Mouse (Mus musculus) embryonic facial prominence, embryonic 11.5 days (tissue): Measurements from ENCODE around the gene Cd300ld3. TPM values are rescaled to one million over a fixed set of nuclear protein-coding genes. Genes with fewer than 3 reads are reported as not detected.

Source experiments
- ATAC-seq: fragments of 200-750 bp; cut with Nextera tagmentation; replicated peaks from 2 replicates; pipeline ENCODE4 v1.8.0; 2017; ENCODE audit warnings: low read depth; ENCODE audit not compliant: insufficient number of reproducible peaks, low FRiP score, low TSS enrichment
- DNase-seq: peaks from one replicate; pipeline ENCODE4 v3.0.0-alpha.2; 2015; ENCODE audit warnings: low spot score
- H3K27ac ChIP-seq: fragments of 300-500 bp; sonication (generic); replicated peaks from 2 replicates; pipeline ENCODE4 v1.5.1; 2014; ENCODE audit warnings: mild to moderate bottlenecking, low read depth, low read length, control low read depth
- H3K27me3 ChIP-seq: fragments of 300-500 bp; sonication (generic); 2 replicates; pipeline ENCODE4 v1.6.1; 2014; ENCODE audit warnings: mild to moderate bottlenecking, low read length, moderate library complexity, mixed read lengths; ENCODE audit not compliant: control insufficient read depth, insufficient read depth
- H3K36me3 ChIP-seq: fragments of 300-500 bp; sonication (generic); replicated peaks from 2 replicates; pipeline ENCODE4 v1.6.1; 2014; ENCODE audit warnings: low read depth, mild to moderate bottlenecking, low read length, moderate library complexity, mixed read lengths; ENCODE audit not compliant: control insufficient read depth, insufficient read depth
- H3K4me1 ChIP-seq: fragments of 300-500 bp; sonication (generic); 2 replicates; pipeline ENCODE4 v1.6.1; 2014; ENCODE audit warnings: low read length, mixed read lengths; ENCODE audit not compliant: control insufficient read depth, insufficient read depth
- H3K4me2 ChIP-seq: fragments of 300-500 bp; sonication (generic); 2 replicates; pipeline ENCODE4 v1.6.1; 2014; ENCODE audit warnings: low read depth, mild to moderate bottlenecking, control low read depth, low read length, moderate library complexity
- H3K4me3 ChIP-seq: fragments of 300-500 bp; sonication (generic); 2 replicates; pipeline ENCODE4 v1.5.1; 2014; ENCODE audit warnings: low read depth, low read length, control low read depth
- H3K9ac ChIP-seq: fragments of 300-500 bp; sonication (generic); replicated peaks from 2 replicates; pipeline ENCODE4 v1.6.1; 2014; ENCODE audit warnings: mild to moderate bottlenecking, control low read depth, low read length
- H3K9me3 ChIP-seq: fragments of 300-500 bp; sonication (generic); replicated peaks from 2 replicates; pipeline ENCODE4 v1.6.1; 2016; ENCODE audit warnings: mild to moderate bottlenecking, low read length, inconsistent platforms, mixed read lengths; ENCODE audit not compliant: control insufficient read depth
- WGBS: fragments of 180-500 bp; shearing (Covaris S2); extraction: QIAGEN DNeasy Blood & Tissue Kit; methylation state at CpG from one replicate; pipeline ENCODE4 v1.1.7; 2014; 5-methylcytosine and 5-hydroxymethylcytosine counted together
- polyA plus RNA-seq: library from polyadenylated mRNA; unstranded; fragments of >200 nt; fragmentation: Nextera tagmentation; extraction: Ambion mirVana; gene quantifications from 2 replicates; pipeline ENCODE4 v1.2.1, GENCODE M21; 2014

Gene Cd300ld3
- polyA plus RNA-seq, 1 experiment from 2014 or later = not detected

- H3K4me3 ChIP-seq = no peak overlapping the region
- H3K36me3 ChIP-seq = no peaks in the 10 kb centered on the region
- DNase-seq = peak; percentile 16
- no peak overlapping the region for H3K27ac ChIP-seq
- H3K27me3 ChIP-seq = no peaks in the 10 kb centered on the region
- 12% methylated on average over 14 of the region's 14 CpGs for WGBS
- no peak for ATAC-seq
- no peak overlapping the region; the same call in 1 of the 2 replicates for H3K4me2 ChIP-seq
- H3K9ac ChIP-seq = no peak overlapping the region
- no peaks in the 10 kb centered on the region for H3K4me1 ChIP-seq
- no peaks in the 10 kb centered on the region for H3K9me3 ChIP-seq
Observed at GRCm38 (mm10) chr11:115071631-115072294, 23.6 kb upstream of the Cd300ld3 start.

GRCm38 (mm10) chr11:115071015-115071551 lies 22.9 kb upstream of the Cd300ld3 start:
- DNase-seq = no peak
- no peaks in the 10 kb centered on the region for H3K36me3 ChIP-seq
- H3K9me3 ChIP-seq = no peaks in the 10 kb centered on the region
- H3K27ac ChIP-seq = no peak overlapping the region
- H3K9ac ChIP-seq = no peak overlapping the region
- H3K4me2 ChIP-seq = no peak overlapping the region; the same call in 1 of the 2 replicates
- H3K4me3 ChIP-seq = no peak overlapping the region
- 11% methylated on average over 9 of the region's 9 CpGs for WGBS
- ATAC-seq = 0 out of 2 replicates have a peak, but pooled peaks have one; percentile 37
- no peaks in the 10 kb centered on the region for H3K27me3 ChIP-seq
- H3K4me1 ChIP-seq = no peaks in the 10 kb centered on the region

GRCm38 (mm10) chr11:115066768-115067167 lies 18.6 kb upstream of the Cd300ld3 start:
- H3K36me3 ChIP-seq = no peaks in the 10 kb centered on the region
- H3K9me3 ChIP-seq = no peaks in the 10 kb centered on the region
- no peak overlapping the region for H3K27ac ChIP-seq
- no peak overlapping the region for H3K4me2 ChIP-seq
- no peak for DNase-seq
- no peak overlapping the region for H3K4me3 ChIP-seq
- 69% methylated on average over 6 of the region's 6 CpGs for WGBS
- no peak for ATAC-seq
- H3K4me1 ChIP-seq = no peaks in the 10 kb centered on the region
- no peak overlapping the region for H3K9ac ChIP-seq
- H3K27me3 ChIP-seq = no peaks in the 10 kb centered on the region

- no peaks in the 10 kb centered on the region for H3K9me3 ChIP-seq
- no peak for ATAC-seq
- H3K4me2 ChIP-seq = no peak within 1 kb of the TSS
- no peaks in the 10 kb centered on the region for H3K27me3 ChIP-seq
- 52% methylated on average over 5 of the region's 5 CpGs for WGBS
- H3K27ac ChIP-seq = no peak within 1 kb of the TSS
- H3K4me1 ChIP-seq = no peaks in the 10 kb centered on the region
- H3K9ac ChIP-seq = no peak within 1 kb of the TSS
- H3K4me3 ChIP-seq = no peak within 1 kb of the TSS
- no peaks in the 10 kb centered on the region for H3K36me3 ChIP-seq
- DNase-seq = no peak
Observed at GRCm38 (mm10) chr11:115062077-115062476, 13.9 kb upstream of the Cd300ld3 start, which contains the start of gene Cd300e. Cd300e (minus strand) TSS chr11:115062177.

- Histone ChIP-seq H3K9ac (no peak overlapping the region), H3K27ac (no peak overlapping the region), H3K27me3 (no peaks in the 10 kb centered on the region), H3K4me2 (no peak overlapping the region), H3K4me3 (no peak overlapping the region), H3K9me3 (no peaks in the 10 kb centered on the region), H3K36me3 (no peaks in the 10 kb centered on the region), H3K4me1 (no peaks in the 10 kb centered on the region)
- no peak for DNase-seq
- no peak for ATAC-seq
- WGBS = 82% methylated on average over 2 of the region's 2 CpGs
Observed at GRCm38 (mm10) chr11:115059797-115060196, 11.6 kb upstream of the Cd300ld3 start.

- Histone ChIP-seq H3K9ac (no peak overlapping the region), H3K36me3 (no peaks in the 10 kb centered on the region), H3K9me3 (no peaks in the 10 kb centered on the region), H3K27me3 (no peaks in the 10 kb centered on the region), H3K4me2 (no peak overlapping the region), H3K4me3 (no peak overlapping the region), H3K4me1 (no peaks in the 10 kb centered on the region), H3K27ac (no peak overlapping the region)
- ATAC-seq = no peak
- DNase-seq = no peak
- 76% methylated on average over 4 of the region's 4 CpGs for WGBS
Observed at GRCm38 (mm10) chr11:115058701-115059100, 10.5 kb upstream of the Cd300ld3 start.

GRCm38 (mm10) chr11:115054537-115054936 lies 6.3 kb upstream of the Cd300ld3 start:
- Histone ChIP-seq H3K4me3 (no peak overlapping the region), H3K9ac (no peak overlapping the region), H3K36me3 (no peaks in the 10 kb centered on the region), H3K27me3 (no peaks in the 10 kb centered on the region), H3K9me3 (no peaks in the 10 kb centered on the region), H3K4me2 (no peak overlapping the region), H3K4me1 (no peaks in the 10 kb centered on the region), H3K27ac (no peak overlapping the region)
- no peak for DNase-seq
- no peak for ATAC-seq

GRCm38 (mm10) chr11:115052991-115053390 lies 4.8 kb upstream of the Cd300ld3 start:
- Histone ChIP-seq H3K27ac (no peak overlapping the region), H3K9me3 (no peaks in the 10 kb centered on the region), H3K9ac (no peak overlapping the region), H3K4me1 (no peaks in the 10 kb centered on the region), H3K36me3 (no peaks in the 10 kb centered on the region), H3K4me2 (no peak overlapping the region), H3K4me3 (no peak overlapping the region), H3K27me3 (no peaks in the 10 kb centered on the region)
- ATAC-seq (no peak), DNase-seq (no peak)
- WGBS = 87% methylated on average over 1 of the region's 1 CpGs
